In the genomic region with DNA sequence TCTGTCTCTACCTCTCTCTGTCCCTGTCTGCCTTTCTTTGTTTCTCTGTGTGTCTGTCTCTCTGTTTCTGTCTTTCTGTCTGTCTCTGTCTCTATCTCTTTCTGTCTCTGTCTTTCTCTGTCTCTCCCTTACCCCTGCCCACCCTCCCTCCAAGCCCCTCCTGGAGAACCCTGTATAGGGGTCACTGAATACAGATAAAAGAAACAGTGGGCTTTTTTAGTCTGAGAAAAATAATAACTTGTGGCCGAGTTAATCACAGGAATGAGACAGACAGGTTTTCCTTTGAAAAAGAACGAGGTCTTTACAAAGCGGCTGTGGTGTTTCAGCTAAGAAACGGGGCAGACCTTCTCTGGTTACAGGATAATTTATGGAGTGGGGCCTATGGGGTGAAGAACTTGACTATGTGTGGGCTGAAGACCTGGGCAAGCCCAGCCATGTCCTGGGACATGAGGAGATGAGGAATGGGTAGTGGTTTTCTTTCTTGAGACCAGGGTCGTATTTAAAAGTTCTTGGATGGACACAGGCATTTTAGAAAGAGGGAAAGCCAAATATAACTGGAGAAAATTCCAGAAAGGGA, we compare ENCODE assay signal across 12 mouse cellular contexts.
DNase-seq lines count a peak whose midpoint lies in the region; ATAC-seq and TF ChIP-seq lines count a peak whose summit lies in the region.
"Had no signal": no experiment of that assay in that cellular context is flagged by ENCODE, and none has a peak within 500 bp of the region (broad histone marks: within the 10 kb centered on the region; RNA-seq: fewer than 3 reads in every experiment).

No protein-coding gene starts in this region.

- no peak for TF ChIP-seq CTCF in stomach, postnatal 0 days (IDR thresholded peaks at IDR 0.05; ENCODE audit: low read depth)

- DNase-seq in intestine, embryonic 14.5 days (ENCODE audit: low spot score): no peak
- no peak for DNase-seq in stomach, postnatal 0 days (ENCODE audit: low spot score)
- DNase-seq in limb, embryonic 10.5 days (ENCODE audit: low spot score): no peak
- DNase-seq in adrenal gland, adult 18-20 months (ENCODE audit: low spot score in 2 of 2): no peak
- DNase-seq: cerebellum, adult 8-10 months; kidney, postnatal 25 days; thymus, postnatal 25 days had no signal

- peak overlapping the region; percentile 36; the same call in 1 of the 2 replicates for H3K27ac ChIP-seq in intestine, embryonic 14.5 days (ENCODE audit: low read depth)
- H3K27ac ChIP-seq in intestine, embryonic 16.5 days (ENCODE audit: low read length): no peak overlapping the region
- H3K27ac ChIP-seq in stomach, embryonic 14.5 days (ENCODE audit: low read length): peak overlapping the region; percentile 66; the same call in 1 of the 2 replicates
- no peak overlapping the region for H3K27ac ChIP-seq in stomach, postnatal 0 days (replicated peaks)
- H3K27ac ChIP-seq in limb, embryonic 10.5 days: peak overlapping the region; percentile 85

- no peak overlapping the region for H3K9ac ChIP-seq in intestine, embryonic 14.5 days (ENCODE audit: low read length)
- no peak overlapping the region for H3K9ac ChIP-seq in intestine, embryonic 16.5 days (ENCODE audit: low read depth, low read length)
- H3K9ac ChIP-seq in stomach, embryonic 14.5 days (replicated peaks; ENCODE audit: low read depth, low read length): no peak overlapping the region
- H3K9ac ChIP-seq in stomach, postnatal 0 days (ENCODE audit: low read length): no peak overlapping the region

- peaks cover 12% of the 10 kb centered on the region for H3K4me1 ChIP-seq in intestine, embryonic 14.5 days (replicated peaks; ENCODE audit: control insufficient read depth, insufficient read depth, low read length)
- H3K4me1 ChIP-seq in intestine, embryonic 16.5 days (ENCODE audit: control insufficient read depth, insufficient read depth, low read length): peaks cover 7% of the 10 kb centered on the region; the same call in 1 of the 2 replicates
- H3K4me1 ChIP-seq in stomach, embryonic 14.5 days (ENCODE audit: control insufficient read depth, insufficient read depth, low read length): peaks cover 4% of the 10 kb centered on the region; the same call in 1 of the 2 replicates
- H3K4me1 ChIP-seq in stomach, postnatal 0 days (replicated peaks; ENCODE audit: control insufficient read depth, insufficient read depth): no peaks in the 10 kb centered on the region
- peaks cover 50% of the 10 kb centered on the region for H3K4me1 ChIP-seq in limb, embryonic 10.5 days

- TF ChIP-seq EP300 in stomach, postnatal 0 days (optimal IDR thresholded peaks at IDR 0.05): no peak

- ATAC-seq in intestine, embryonic 14.5 days (replicated peaks; ENCODE audit: low FRiP score, low TSS enrichment, low read depth): no peak
- no peak for ATAC-seq in intestine, embryonic 16.5 days
- ATAC-seq in stomach, embryonic 14.5 days (ENCODE audit: insufficient number of reproducible peaks, insufficient read depth, low FRiP score, low read depth): no peak
- ATAC-seq in stomach, postnatal 0 days (ENCODE audit: low FRiP score, low TSS enrichment): no peak
- no peak for ATAC-seq in megakaryocyte, adult 5-6 weeks (ENCODE audit: poor library complexity, severe bottlenecking)
- ATAC-seq: lung, postnatal 0 days had no signal

- no peaks in the 10 kb centered on the region for H3K27me3 ChIP-seq in intestine, embryonic 14.5 days (replicated peaks; ENCODE audit: control insufficient read depth, insufficient read depth, low read length)
- H3K27me3 ChIP-seq in intestine, embryonic 16.5 days (replicated peaks; ENCODE audit: control insufficient read depth, insufficient read depth, low read length): no peaks in the 10 kb centered on the region
- H3K27me3 ChIP-seq in stomach, embryonic 14.5 days (ENCODE audit: control insufficient read depth, insufficient read depth, low read length): no peaks in the 10 kb centered on the region
- no peaks in the 10 kb centered on the region; the same call in 1 of the 2 replicates for H3K27me3 ChIP-seq in stomach, postnatal 0 days (ENCODE audit: control insufficient read depth, insufficient read depth, low read length)
- no peaks in the 10 kb centered on the region for H3K27me3 ChIP-seq in limb, embryonic 10.5 days (ENCODE audit: low read depth, poor library complexity, severe bottlenecking)
- H3K27me3 ChIP-seq: CH12.LX had no signal

- no peak overlapping the region for H3K4me3 ChIP-seq in intestine, embryonic 14.5 days (ENCODE audit: low read depth, low read length)
- H3K4me3 ChIP-seq in intestine, embryonic 16.5 days (ENCODE audit: low read length): no peak overlapping the region
- H3K4me3 ChIP-seq in stomach, embryonic 14.5 days (ENCODE audit: low read depth, low read length): no peak overlapping the region
- H3K4me3 ChIP-seq in stomach, postnatal 0 days (ENCODE audit: low read depth, low read length): no peak overlapping the region
- H3K4me3 ChIP-seq in limb, embryonic 10.5 days: no peak overlapping the region

- no peak overlapping the region for H3K4me2 ChIP-seq in intestine, embryonic 14.5 days (ENCODE audit: low read length)
- H3K4me2 ChIP-seq in intestine, embryonic 16.5 days (ENCODE audit: low read depth, low read length): no peak overlapping the region
- no peak overlapping the region for H3K4me2 ChIP-seq in stomach, embryonic 14.5 days (replicated peaks; ENCODE audit: low read depth, low read length)
- no peak overlapping the region for H3K4me2 ChIP-seq in stomach, postnatal 0 days (replicated peaks; ENCODE audit: low read depth)

- WGBS in intestine, embryonic 14.5 days: 27% methylated on average over 5 of the region's 5 CpGs
- WGBS in intestine, embryonic 16.5 days: 34% methylated on average over 5 of the region's 5 CpGs
- 20% methylated on average over 5 of the region's 5 CpGs for WGBS in stomach, embryonic 14.5 days
- WGBS in stomach, postnatal 0 days: 22% methylated on average over 5 of the region's 5 CpGs
- 9% methylated on average over 5 of the region's 5 CpGs for WGBS in limb, embryonic 10.5 days

- no peaks in the 10 kb centered on the region for H3K36me3 ChIP-seq in intestine, embryonic 14.5 days (ENCODE audit: control insufficient read depth, insufficient read depth, low read length)
- H3K36me3 ChIP-seq in intestine, embryonic 16.5 days (ENCODE audit: control insufficient read depth, insufficient read depth, low read length): no peaks in the 10 kb centered on the region
- no peaks in the 10 kb centered on the region for H3K36me3 ChIP-seq in stomach, embryonic 14.5 days (ENCODE audit: control insufficient read depth, insufficient read depth, low read length)
- H3K36me3 ChIP-seq in stomach, postnatal 0 days (ENCODE audit: control insufficient read depth, insufficient read depth, low read length): no peaks in the 10 kb centered on the region
- H3K36me3 ChIP-seq in limb, embryonic 10.5 days: no peaks in the 10 kb centered on the region

- no peaks in the 10 kb centered on the region for H3K9me3 ChIP-seq in intestine, embryonic 14.5 days (ENCODE audit: control insufficient read depth, low read length)
- H3K9me3 ChIP-seq in intestine, embryonic 16.5 days (ENCODE audit: control insufficient read depth, low read length): no peaks in the 10 kb centered on the region
- no peaks in the 10 kb centered on the region for H3K9me3 ChIP-seq in stomach, embryonic 14.5 days (ENCODE audit: control insufficient read depth, low read depth, low read length)
- H3K9me3 ChIP-seq in stomach, postnatal 0 days (ENCODE audit: control insufficient read depth, low read length): no peaks in the 10 kb centered on the region
- H3K9me3 ChIP-seq in limb, embryonic 10.5 days (replicated peaks): no peaks in the 10 kb centered on the region

Comparison
In these comparisons a context has a peak if more than half of its experiments do, and no peak if none do; other contexts are left out.
1. H3K27ac ChIP-seq: peak in intestine, embryonic 14.5 days (single experiment), stomach, embryonic 14.5 days (single experiment) and limb, embryonic 10.5 days (single experiment); none in intestine, embryonic 16.5 days (single experiment) and stomach, postnatal 0 days (single experiment).